Mouse (Mus musculus): ENCODE data around the gene Armc6.

DNA sequence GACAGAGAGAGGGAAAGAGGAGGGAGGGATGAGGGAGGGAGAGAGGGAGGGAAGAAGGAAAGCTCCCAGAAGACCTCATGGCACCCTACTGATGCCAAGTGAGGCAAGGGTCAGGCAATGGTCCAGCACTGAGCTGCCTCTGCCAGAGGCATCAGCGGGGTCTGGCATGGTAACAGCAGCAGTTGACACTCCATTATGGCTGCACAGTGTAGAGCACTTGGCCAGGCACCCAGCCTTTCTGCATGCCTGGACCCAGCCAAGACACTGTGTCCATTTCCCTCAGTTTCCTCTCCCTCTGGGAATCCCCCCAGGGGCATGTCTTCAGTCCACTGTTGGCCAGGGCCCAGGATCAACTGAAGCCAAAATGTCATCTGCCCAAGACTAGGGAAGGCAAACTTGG lies 17.7 kb downstream of the Armc6 start:
- TF ChIP-seq MAX (IDR thresholded peaks at IDR 0.05) (no peak), FOSL1 (IDR thresholded peaks at IDR 0.05; ENCODE audit: insufficient read depth, low read length, poor library complexity, severe bottlenecking) (no peak)
